Mouse (Mus musculus): ENCODE data around the gene Epb41. TPM values are rescaled to one million over a fixed set of nuclear protein-coding genes. Genes with fewer than 3 reads are reported as not detected.

Gene Epb41
- polyA plus RNA-seq, 1 experiment, result 94.1 TPM

DNA sequence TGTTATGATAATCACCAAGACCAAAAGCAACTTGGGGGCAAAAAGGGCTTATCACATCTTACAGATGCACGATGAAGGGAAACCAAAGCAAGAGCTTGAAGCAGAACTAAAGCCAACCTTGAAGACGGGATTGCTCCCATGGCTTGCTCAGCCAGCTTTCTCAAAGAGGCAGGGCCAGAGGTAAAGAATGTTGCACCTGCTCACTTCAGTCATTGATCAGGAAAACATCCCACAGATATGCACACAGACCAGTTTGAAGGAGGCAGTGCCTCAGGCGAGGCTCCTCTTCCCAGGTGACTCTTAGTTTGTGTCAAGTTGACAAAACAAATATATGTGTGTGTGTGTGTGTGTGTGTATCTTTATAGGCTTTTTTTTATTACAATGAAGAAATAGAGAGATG lies 59.7 kb downstream of the Epb41 start:
- TF ChIP-seq POLR2A (IDR thresholded peaks at IDR 0.05; ENCODE audit: low read depth, low read length), result no peak
- no peak for TF ChIP-seq CTCF (IDR thresholded peaks at IDR 0.05; ENCODE audit: extremely low read depth, insufficient read depth, insufficient read length, insufficient replicate concordance)
- 83% methylated on average over 3 of the region's 3 CpGs for WGBS
- Histone ChIP-seq H3K4me3 (ENCODE audit: extremely low read depth, insufficient read depth, insufficient read length) (no peak overlapping the region), H3K27ac (ENCODE audit: insufficient read depth, low read length) (no peak overlapping the region), H3K27me3 (ENCODE audit: control insufficient read depth, insufficient read depth, low read length) (no peaks in the 10 kb centered on the region), H3K36me3 (ENCODE audit: control insufficient read depth, insufficient read depth, low read length) (no peaks in the 10 kb centered on the region), H3K4me1 (ENCODE audit: control insufficient read depth, insufficient read depth, insufficient read length) (no peaks in the 10 kb centered on the region)
- no peak for DNase-seq (ENCODE audit: low read depth in 1 of 2, low spot score in 2 of 2)

DNA sequence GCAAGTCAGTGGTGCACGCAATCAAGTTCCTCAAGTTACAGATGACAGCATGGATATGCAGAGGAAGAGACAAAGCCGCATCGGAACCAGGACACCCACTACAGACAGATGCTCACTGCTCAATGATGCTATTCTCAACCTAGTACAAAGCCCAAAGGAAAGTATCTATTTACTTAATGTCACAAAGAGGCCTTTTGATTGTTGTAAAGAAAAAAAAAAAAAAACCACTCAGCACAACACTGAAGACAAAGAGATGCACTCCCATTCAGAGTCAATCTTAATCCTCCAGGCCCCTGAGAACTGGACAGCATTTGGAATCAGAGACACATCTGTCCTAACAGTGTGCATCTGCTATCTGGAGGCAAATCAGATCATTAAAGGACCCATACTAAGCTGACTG lies 63.5 kb downstream of the Epb41 start:
- H3K27ac ChIP-seq (ENCODE audit: insufficient read depth, low read length), result no peak overlapping the region
- no peak for TF ChIP-seq POLR2A (IDR thresholded peaks at IDR 0.05; ENCODE audit: low read depth, low read length)
- TF ChIP-seq CTCF (IDR thresholded peaks at IDR 0.05; ENCODE audit: extremely low read depth, insufficient read depth, insufficient read length, insufficient replicate concordance), result no peak
- peaks cover 5% of the 10 kb centered on the region; the same call in 1 of the 2 replicates for H3K4me1 ChIP-seq (ENCODE audit: control insufficient read depth, insufficient read depth, insufficient read length)
- DNase-seq (ENCODE audit: low read depth in 1 of 2, low spot score in 2 of 2), result no peak
- 98% methylated on average over 3 of the region's 3 CpGs for WGBS
- H3K4me3 ChIP-seq (ENCODE audit: extremely low read depth, insufficient read depth, insufficient read length), result no peak overlapping the region
- no peaks in the 10 kb centered on the region for H3K27me3 ChIP-seq (ENCODE audit: control insufficient read depth, insufficient read depth, low read length)
- H3K36me3 ChIP-seq (ENCODE audit: control insufficient read depth, insufficient read depth, low read length), result peaks cover 3% of the 10 kb centered on the region; the same call in 1 of the 2 replicates

DNA sequence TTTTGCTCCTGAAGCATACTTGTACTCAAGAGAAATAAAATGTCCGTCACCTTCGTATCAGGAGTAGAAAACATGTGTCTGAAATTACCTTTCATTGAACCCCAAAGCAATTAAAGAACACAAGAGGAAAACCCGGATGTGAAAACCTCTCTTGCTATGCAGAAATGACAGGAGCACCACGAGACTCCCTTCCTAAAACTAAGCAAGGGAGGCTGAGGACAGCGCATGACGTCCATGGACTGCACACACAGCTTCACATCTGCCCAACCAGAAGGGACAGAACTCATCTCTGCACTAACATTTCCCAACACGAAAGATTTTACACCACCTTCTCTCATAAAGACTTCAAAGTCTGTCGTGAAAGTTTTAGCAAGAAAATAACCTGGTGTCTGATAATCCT lies 64.7 kb downstream of the Epb41 start:
- peaks cover 6% of the 10 kb centered on the region for H3K36me3 ChIP-seq (ENCODE audit: control insufficient read depth, insufficient read depth, low read length)
- H3K4me1 ChIP-seq (ENCODE audit: control insufficient read depth, insufficient read depth, insufficient read length), result peaks cover 5% of the 10 kb centered on the region; the same call in 1 of the 2 replicates
- WGBS, result 92% methylated on average over 8 of the region's 8 CpGs
- H3K27me3 ChIP-seq (ENCODE audit: control insufficient read depth, insufficient read depth, low read length), result no peaks in the 10 kb centered on the region
- DNase-seq (ENCODE audit: low read depth in 1 of 2, low spot score in 2 of 2), result no peak
- H3K27ac ChIP-seq (ENCODE audit: insufficient read depth, low read length), result no peak overlapping the region
- TF ChIP-seq POLR2A (IDR thresholded peaks at IDR 0.05; ENCODE audit: low read depth, low read length) (no peak), CTCF (IDR thresholded peaks at IDR 0.05; ENCODE audit: extremely low read depth, insufficient read depth, insufficient read length, insufficient replicate concordance) (no peak)
- no peak overlapping the region for H3K4me3 ChIP-seq (ENCODE audit: extremely low read depth, insufficient read depth, insufficient read length)

DNA sequence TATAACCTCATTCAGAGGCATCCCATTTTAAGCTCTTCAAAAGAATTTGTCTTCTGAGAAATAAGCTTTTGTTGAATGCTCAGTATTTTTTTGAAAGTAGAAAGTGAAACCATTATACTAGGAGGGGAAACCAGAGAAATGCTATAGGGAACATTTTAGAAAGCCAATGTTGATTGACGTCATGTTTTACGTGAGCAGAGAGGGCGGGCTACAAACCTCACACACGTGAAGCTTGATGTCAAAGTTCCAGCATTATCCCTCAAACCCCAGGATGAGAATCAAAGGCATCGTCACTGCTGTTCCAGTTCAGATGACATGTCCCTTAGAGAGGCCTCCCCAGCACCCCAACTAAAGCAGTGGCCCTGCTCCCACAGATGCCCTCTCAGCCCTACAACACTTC lies 66.9 kb downstream of the Epb41 start:
- H3K4me1 ChIP-seq (ENCODE audit: control insufficient read depth, insufficient read depth, insufficient read length), result peaks cover 5% of the 10 kb centered on the region; the same call in 1 of the 2 replicates
- no peak overlapping the region for H3K4me3 ChIP-seq (ENCODE audit: extremely low read depth, insufficient read depth, insufficient read length)
- peak overlapping the region; percentile 53 for H3K27ac ChIP-seq (ENCODE audit: insufficient read depth, low read length)
- H3K36me3 ChIP-seq (ENCODE audit: control insufficient read depth, insufficient read depth, low read length), result peaks cover 10% of the 10 kb centered on the region
- WGBS, result 48% methylated on average over 5 of the region's 5 CpGs
- H3K27me3 ChIP-seq (ENCODE audit: control insufficient read depth, insufficient read depth, low read length), result no peaks in the 10 kb centered on the region
- DNase-seq (ENCODE audit: low read depth in 1 of 2, low spot score in 2 of 2), result peak in 1 of 2 experiments; percentile 38
- TF ChIP-seq CTCF (IDR thresholded peaks at IDR 0.05; ENCODE audit: extremely low read depth, insufficient read depth, insufficient read length, insufficient replicate concordance) (no peak), POLR2A (IDR thresholded peaks at IDR 0.05; ENCODE audit: low read depth, low read length) (no peak)

DNA sequence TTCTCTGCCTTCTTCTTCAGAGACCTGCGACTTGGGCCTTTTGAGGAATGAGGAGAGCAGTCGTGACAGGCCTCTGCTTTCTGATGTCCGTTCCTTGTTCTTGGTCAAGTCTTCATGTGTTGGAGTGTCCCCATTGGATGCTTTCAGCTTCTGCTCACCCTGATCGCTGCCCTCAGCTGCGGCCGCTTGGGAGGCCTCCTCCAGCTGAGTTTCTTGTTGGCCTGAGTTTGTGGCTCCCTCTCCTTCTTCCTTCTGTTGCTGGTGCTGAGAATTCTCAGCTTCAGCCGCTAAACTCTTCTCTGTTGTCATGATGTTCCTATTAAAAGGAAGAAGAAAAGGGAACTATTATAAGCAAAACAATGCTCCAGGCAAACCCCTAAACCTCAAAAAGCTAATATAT lies 68.0 kb downstream of the Epb41 start:
- WGBS, result 85% methylated on average over 7 of the region's 7 CpGs
- DNase-seq (ENCODE audit: low read depth in 1 of 2, low spot score in 2 of 2), result no peak
- Histone ChIP-seq H3K36me3 (ENCODE audit: control insufficient read depth, insufficient read depth, low read length) (peaks cover 15% of the 10 kb centered on the region), H3K27ac (ENCODE audit: insufficient read depth, low read length) (peak overlapping the region; percentile 55), H3K4me1 (ENCODE audit: control insufficient read depth, insufficient read depth, insufficient read length) (peaks cover 5% of the 10 kb centered on the region; the same call in 1 of the 2 replicates), H3K4me3 (ENCODE audit: extremely low read depth, insufficient read depth, insufficient read length) (no peak overlapping the region), H3K27me3 (ENCODE audit: control insufficient read depth, insufficient read depth, low read length) (no peaks in the 10 kb centered on the region)
- TF ChIP-seq CTCF (IDR thresholded peaks at IDR 0.05; ENCODE audit: extremely low read depth, insufficient read depth, insufficient read length, insufficient replicate concordance), result no peak
- no peak for TF ChIP-seq POLR2A (IDR thresholded peaks at IDR 0.05; ENCODE audit: low read depth, low read length)

DNA sequence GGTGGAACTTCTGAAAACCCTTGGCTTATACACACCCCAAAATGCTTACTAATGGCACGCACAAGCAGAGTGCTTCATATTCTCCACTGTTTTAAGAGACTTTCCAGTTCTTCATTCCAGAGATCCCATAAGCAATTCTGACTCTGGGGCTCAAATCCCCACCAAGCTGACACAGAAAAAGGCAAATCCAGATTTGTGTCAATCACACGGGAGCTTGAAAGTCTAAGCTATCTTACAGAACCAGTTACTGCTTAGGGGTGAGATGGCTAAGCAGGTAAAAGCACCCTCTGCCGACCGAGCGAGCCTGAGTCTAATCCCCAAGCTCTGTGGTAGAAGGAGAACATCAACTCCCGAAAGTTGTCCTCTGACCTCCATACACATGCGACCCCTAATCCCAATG lies 76.5 kb downstream of the Epb41 start:
- DNase-seq (ENCODE audit: low read depth in 1 of 2, low spot score in 2 of 2), result no peak
- no peak overlapping the region for H3K4me3 ChIP-seq (ENCODE audit: extremely low read depth, insufficient read depth, insufficient read length)
- H3K4me1 ChIP-seq (ENCODE audit: control insufficient read depth, insufficient read depth, insufficient read length), result no peaks in the 10 kb centered on the region
- WGBS, result 96% methylated on average over 7 of the region's 7 CpGs
- H3K36me3 ChIP-seq (ENCODE audit: control insufficient read depth, insufficient read depth, low read length), result peaks cover 23% of the 10 kb centered on the region
- no peaks in the 10 kb centered on the region for H3K27me3 ChIP-seq (ENCODE audit: control insufficient read depth, insufficient read depth, low read length)
- no peak overlapping the region for H3K27ac ChIP-seq (ENCODE audit: insufficient read depth, low read length)
- TF ChIP-seq POLR2A (IDR thresholded peaks at IDR 0.05; ENCODE audit: low read depth, low read length), result no peak
- no peak for TF ChIP-seq CTCF (IDR thresholded peaks at IDR 0.05; ENCODE audit: extremely low read depth, insufficient read depth, insufficient read length, insufficient replicate concordance)

DNA sequence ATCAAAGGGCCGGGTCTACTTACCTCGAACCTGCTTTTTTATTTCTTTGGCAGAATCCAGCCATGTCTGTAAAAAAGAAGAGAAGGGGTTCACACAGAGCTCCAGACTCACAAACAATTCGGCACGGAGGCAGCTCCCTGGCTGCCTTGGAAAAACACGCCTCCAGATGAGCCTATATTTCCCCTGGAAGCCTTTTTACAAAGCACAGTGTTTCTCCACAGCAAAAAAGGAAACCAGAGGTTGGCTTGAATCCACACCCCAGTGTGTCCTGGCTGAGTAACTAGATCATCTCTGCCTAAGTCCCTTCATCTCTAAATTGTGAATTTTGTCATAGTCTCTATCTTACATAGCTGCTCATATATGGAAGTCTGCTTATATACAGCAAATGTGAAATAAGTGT lies 77.6 kb downstream of the Epb41 start:
- H3K36me3 ChIP-seq (ENCODE audit: control insufficient read depth, insufficient read depth, low read length), result peaks cover 14% of the 10 kb centered on the region
- no peak for DNase-seq (ENCODE audit: low read depth in 1 of 2, low spot score in 2 of 2)
- H3K27me3 ChIP-seq (ENCODE audit: control insufficient read depth, insufficient read depth, low read length), result no peaks in the 10 kb centered on the region
- 96% methylated on average over 5 of the region's 5 CpGs for whole genome bisulfite sequencing
- no peak overlapping the region for H3K27ac ChIP-seq (ENCODE audit: insufficient read depth, low read length)
- TF ChIP-seq POLR2A (IDR thresholded peaks at IDR 0.05; ENCODE audit: low read depth, low read length) (no peak), CTCF (IDR thresholded peaks at IDR 0.05; ENCODE audit: extremely low read depth, insufficient read depth, insufficient read length, insufficient replicate concordance) (no peak)
- no peak overlapping the region for H3K4me3 ChIP-seq (ENCODE audit: extremely low read depth, insufficient read depth, insufficient read length)
- H3K4me1 ChIP-seq (ENCODE audit: control insufficient read depth, insufficient read depth, insufficient read length), result no peaks in the 10 kb centered on the region
